Mouse (Mus musculus) gastrocnemius, postnatal 36 days (tissue): Measurements from ENCODE around the gene Crygf. TPM values are rescaled to one million over a fixed set of nuclear protein-coding genes. Genes with fewer than 3 reads are reported as not detected.
"Not testable (repeated sequence)": the region's sequence is repeated elsewhere in the genome, so short reads cannot be mapped to it uniquely, and the experiment has no call there.

Source experiments
- DNase-seq, 2 experiments: peaks; one replicate each; pipeline ENCODE4 v3.0.0; 2022
- intact Hi-C: fragments of 180-260 bp; cut with DNase I; formaldehyde crosslinking; loops from one replicate; pipeline ENCODE4 v1.15.1; 2025
- long read RNA-seq, 2 experiments: library from polyadenylated mRNA; stranded (forward); transcript quantifications; one replicate each; pipeline ENCODE4 v2.0.0; 2021
- total RNA-seq, 2 experiments: library from RNA; stranded (reverse); gene quantifications; 2 replicates each; pipeline ENCODE4 v1.2.3; 2021

The Crygf gene
- total RNA-seq: not detected
- long read RNA-seq, experiment 1: 0 reads
- long read RNA-seq, experiment 2: 0 reads

DNA sequence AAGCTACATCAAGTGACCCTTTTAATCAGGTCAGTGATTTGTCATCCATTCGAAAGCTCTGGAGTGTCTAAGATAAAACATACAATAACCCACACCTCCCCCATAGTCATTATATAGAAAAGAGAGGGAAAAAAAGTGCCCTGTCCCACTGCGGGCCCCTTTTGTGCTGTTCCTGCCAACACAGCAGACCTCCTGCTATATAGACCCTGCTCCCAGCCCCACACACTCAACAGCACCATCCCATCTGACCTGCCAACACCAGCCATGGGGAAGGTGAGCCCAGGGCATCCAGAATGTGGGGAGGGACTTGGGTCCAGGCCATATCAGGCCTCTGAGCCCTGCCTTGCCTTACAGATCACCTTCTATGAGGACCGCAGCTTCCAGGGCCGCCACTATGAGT, at the start of gene Crygf:
Gene Crygf (plus strand): TSS at position 227 of the 400 bp plus-strand sequence.
- intact Hi-C loops: no loop called here
- DNase-seq: no peak

DNA sequence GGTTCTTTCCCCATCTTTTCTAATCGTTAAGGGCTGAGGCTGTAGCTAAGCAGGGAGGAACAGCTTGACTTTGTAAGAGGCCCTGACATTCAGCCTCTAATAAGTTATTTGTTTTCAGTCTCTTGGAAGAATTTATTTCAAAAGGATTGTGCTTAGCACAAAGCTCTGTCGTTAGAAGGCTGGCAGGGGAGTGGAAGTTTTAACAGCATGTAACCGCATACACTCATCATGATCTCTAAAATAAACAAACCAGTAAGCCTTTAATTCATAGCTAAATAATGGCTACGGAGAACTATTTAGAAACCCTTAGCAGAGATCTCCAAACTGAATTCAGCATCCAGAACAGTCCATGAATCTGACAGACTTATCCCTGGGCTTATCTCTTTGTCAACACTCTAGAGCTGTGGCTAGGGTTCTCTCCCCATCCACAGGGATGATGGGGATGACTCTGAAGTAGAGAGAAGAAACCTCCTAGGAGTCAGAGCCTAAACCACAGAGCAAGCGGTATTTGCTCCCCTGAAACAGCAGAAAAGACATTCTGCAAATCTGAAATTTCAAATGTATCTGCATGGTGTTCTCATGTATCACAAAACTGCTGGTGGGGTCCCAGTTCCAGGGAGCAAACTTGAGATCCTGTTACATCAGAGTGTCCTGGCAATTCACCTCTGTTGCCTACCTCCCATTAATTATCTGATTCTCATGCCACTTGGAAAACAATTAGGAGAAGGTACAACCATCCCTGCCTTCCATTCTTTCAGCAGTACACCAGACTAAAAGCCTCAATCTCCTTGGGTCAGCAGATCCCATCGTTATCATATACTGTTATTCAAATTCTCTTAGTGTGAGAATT, 734 bp upstream of the Crygf start:
- no peak for DNase-seq
- intact Hi-C loops: no loop called here

DNA sequence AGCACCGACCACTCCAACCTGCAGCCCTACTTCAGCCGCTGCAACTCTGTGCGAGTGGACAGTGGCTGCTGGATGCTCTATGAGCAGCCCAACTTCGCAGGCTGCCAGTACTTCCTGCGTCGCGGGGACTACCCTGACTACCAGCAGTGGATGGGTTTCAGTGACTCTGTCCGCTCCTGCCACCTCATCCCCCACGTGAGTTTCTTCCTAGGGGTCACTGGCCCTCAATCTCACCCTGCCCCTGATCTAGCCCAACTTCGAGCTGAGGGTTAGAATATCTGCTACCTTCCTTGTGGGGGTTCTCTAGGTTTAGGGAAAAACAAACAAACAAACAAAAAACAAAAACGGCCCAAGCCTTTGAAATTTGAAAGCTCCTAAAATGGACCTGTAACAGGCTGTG, 376 bp downstream of the Crygf start:
- DNase-seq, intact Hi-C loops: not testable (repeated sequence)

DNA sequence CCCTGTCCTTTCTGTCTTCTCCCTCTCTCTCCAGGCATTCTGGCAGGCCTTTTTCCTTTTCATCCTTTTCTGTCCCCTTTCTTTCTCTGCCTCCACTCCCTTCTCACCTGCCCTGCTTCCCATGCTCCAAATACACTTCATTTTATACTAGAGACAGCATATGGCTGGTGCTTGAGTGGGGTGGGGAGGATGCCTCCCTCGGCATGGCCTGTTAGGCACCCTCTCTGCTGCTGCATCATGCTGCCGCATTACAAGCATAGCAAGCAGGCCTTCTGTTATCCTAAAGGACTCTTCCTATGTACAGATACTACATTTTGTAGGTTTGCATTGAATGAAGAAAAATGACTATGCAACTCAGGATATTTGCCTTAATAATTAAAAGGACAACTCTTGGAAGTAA, 3.7 kb downstream of the Crygf start:
- intact Hi-C loops: no loop called here
- DNase-seq: no peak

GRCm38 (mm10) chr1:65932091-65932812, 5.9 kb downstream of the Crygf start:
- DNase-seq: no peak
- intact Hi-C loops: no loop called here

Other genes with a start within 250 kb of the Crygf start
- 1 to 10 TPM; 2.7 TPM for gene Map2, start 248.8 kb downstream of the Crygf start, total RNA-seq